Mouse (Mus musculus): Measurements from ENCODE around the gene Sult2b1. TPM values are rescaled to one million over a fixed set of nuclear protein-coding genes. Genes with fewer than 3 reads are reported as not detected.

Gene Sult2b1
- polyA plus RNA-seq, 1 experiment from 2014 or later, result 1.9 TPM

DNA sequence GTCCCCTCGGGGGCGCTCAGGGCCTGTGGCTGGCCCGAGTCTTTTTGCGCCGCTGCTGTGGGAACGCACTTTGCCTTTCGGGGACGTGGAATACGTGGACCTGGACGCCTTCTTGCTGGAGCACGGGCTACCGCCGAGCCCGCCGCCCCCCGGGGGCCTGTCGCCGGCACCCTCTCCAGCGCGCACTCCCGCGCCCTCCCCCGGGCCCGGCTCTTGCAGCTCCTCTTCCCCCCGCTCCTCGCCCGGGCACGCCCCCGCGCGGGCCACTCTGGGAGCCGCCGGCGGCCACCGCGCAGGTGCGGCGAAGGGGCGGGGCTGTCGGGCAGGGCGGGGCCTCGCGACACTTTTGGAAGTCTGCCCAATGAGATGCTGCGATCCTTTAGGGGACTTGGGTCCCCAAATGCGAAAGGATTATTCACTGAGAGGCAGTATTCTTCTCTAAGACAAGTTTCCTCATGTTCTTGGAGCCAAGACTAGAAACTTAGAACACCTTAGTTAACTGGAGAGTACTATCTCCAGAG, 77.7 kb downstream of the Sult2b1 start:
- Histone ChIP-seq H3K4me3 (ENCODE audit: low read depth, low read length) (peak overlapping the region; percentile 54), H3K27ac (ENCODE audit: low read depth, low read length) (peak overlapping the region; percentile 56; the same call in 1 of the 2 replicates), H3K4me2 (replicated peaks; ENCODE audit: low read depth, low read length) (peak overlapping the region; percentile 95), H3K27me3 (ENCODE audit: control insufficient read depth, insufficient read depth, low read length) (no peaks in the 10 kb centered on the region), H3K36me3 (ENCODE audit: control insufficient read depth, insufficient read depth, low read length) (peaks cover 3% of the 10 kb centered on the region; the same call in 1 of the 2 replicates), H3K4me1 (replicated peaks; ENCODE audit: control insufficient read depth, insufficient read depth, low read length) (peaks cover 41% of the 10 kb centered on the region), H3K9me3 (ENCODE audit: control insufficient read depth, low read length) (no peaks in the 10 kb centered on the region), H3K9ac (ENCODE audit: low read depth, low read length) (peak overlapping the region; percentile 66)
- under 1% methylated on average over 24 of the region's 45 CpGs for WGBS
- ATAC-seq (ENCODE audit: low FRiP score), result no peak
- peak; percentile 83 for DNase-seq (ENCODE audit: low spot score)

DNA sequence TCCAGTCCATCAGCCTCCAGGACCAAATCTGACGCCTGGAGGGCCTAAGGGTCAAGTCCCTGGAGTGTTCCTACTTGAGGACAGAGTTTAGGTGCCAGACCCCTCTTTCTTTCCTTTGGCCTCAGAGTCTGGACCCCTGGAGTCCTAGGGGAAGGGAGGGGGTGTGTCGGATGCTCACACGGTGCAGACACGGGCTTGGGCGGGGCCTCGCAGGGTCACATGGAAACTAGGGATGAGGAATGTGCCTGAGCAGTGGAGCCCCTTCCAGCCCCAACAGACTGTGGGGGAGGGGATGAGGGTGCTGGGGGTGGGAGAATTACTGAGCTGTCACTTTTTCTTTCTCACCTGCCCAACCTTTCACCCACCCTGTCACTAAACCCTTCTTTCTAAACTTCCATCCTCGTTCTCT, 78.6 kb downstream of the Sult2b1 start:
- Histone ChIP-seq H3K4me3 (ENCODE audit: low read depth, low read length) (peak overlapping the region; percentile 54), H3K4me2 (replicated peaks; ENCODE audit: low read depth, low read length) (peak overlapping the region; percentile 95), H3K36me3 (ENCODE audit: control insufficient read depth, insufficient read depth, low read length) (0 out of 2 replicates have a peak, but pooled peaks cover 2% of the 10 kb centered on the region), H3K9ac (ENCODE audit: low read depth, low read length) (peak overlapping the region; percentile 66), H3K27ac (ENCODE audit: low read depth, low read length) (no peak overlapping the region), H3K4me1 (replicated peaks; ENCODE audit: control insufficient read depth, insufficient read depth, low read length) (peaks cover 41% of the 10 kb centered on the region), H3K9me3 (ENCODE audit: control insufficient read depth, low read length) (no peaks in the 10 kb centered on the region), H3K27me3 (ENCODE audit: control insufficient read depth, insufficient read depth, low read length) (no peaks in the 10 kb centered on the region)
- WGBS, result 0% methylated on average over 7 of the region's 7 CpGs
- no peak for ATAC-seq (ENCODE audit: low FRiP score)
- peak; percentile 49 for DNase-seq (ENCODE audit: low spot score)

DNA sequence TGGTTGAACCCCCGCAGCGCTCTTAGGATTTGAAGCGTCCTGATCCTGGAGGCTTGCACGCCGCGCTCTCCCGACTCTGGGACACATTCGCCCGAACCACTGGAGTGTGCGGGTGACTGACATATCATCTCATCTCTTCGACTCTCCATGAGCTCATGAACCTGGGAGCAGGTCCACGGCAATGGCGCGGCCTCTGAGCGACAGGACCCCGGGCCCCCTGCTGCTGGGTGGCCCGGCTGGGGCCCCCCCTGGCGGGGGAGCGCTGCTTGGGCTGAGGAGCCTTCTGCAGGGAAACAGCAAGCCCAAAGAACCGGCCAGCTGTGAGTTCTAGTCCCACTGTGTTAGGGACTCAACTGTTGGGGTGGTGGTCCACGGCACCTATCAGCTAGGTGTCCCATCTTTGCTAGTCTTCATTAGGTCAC, 79.0 kb downstream of the Sult2b1 start:
- DNase-seq (ENCODE audit: low spot score), result no peak
- H3K27ac ChIP-seq (ENCODE audit: low read depth, low read length), result peak overlapping the region; percentile 56; the same call in 1 of the 2 replicates
- H3K4me3 ChIP-seq (ENCODE audit: low read depth, low read length), result peak overlapping the region; percentile 54
- peak overlapping the region; percentile 95 for H3K4me2 ChIP-seq (replicated peaks; ENCODE audit: low read depth, low read length)
- 0 out of 2 replicates have a peak, but pooled peaks have one; percentile 0 for ATAC-seq (ENCODE audit: low FRiP score)
- peaks cover 2% of the 10 kb centered on the region for H3K27me3 ChIP-seq (ENCODE audit: control insufficient read depth, insufficient read depth, low read length)
- no peaks in the 10 kb centered on the region for H3K9me3 ChIP-seq (ENCODE audit: control insufficient read depth, low read length)
- no peaks in the 10 kb centered on the region for H3K36me3 ChIP-seq (ENCODE audit: control insufficient read depth, insufficient read depth, low read length)
- H3K9ac ChIP-seq (ENCODE audit: low read depth, low read length), result peak overlapping the region; percentile 38; the same call in 1 of the 2 replicates
- peaks cover 43% of the 10 kb centered on the region for H3K4me1 ChIP-seq (replicated peaks; ENCODE audit: control insufficient read depth, insufficient read depth, low read length)
- under 1% methylated on average over 21 of the region's 21 CpGs for WGBS

DNA sequence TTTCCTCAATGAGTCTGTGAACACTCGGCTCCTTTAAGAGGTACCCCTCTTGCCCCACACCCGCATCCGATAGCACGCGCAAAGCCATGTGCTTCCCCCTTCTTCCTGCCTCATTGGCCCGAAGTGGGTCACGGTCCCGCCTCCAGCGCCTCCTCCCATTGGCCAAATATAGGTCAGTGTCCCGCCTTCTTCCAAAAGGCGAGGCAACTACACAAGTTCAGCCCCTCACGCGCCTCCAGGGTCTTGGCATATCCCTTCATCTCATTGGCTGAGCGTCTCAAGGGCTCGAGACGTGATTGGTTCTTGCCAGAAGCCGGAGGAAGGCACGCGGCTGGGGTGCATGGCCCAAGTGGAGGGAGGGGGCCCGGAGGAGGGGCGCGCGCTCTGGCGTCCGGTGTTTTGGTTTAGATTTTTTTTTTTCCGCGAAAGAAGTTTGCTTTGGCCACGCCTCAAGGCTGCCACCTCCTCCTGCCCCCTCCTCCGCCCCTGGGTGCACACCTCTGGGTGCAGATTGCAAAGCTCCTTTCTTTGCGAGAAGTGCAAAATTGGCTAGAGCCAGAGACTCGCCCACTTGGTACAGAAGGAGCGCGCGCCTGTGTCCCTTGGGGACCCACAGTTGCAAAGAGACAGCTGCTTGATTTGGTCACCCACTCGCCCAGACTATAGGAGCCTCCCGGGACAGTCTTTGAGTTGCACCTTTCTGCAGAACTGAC, 79.6 kb downstream of the Sult2b1 start, which contains the start of gene Dbp:
Dbp (plus strand) TSS at position 359 of the 713 bp plus-strand sequence.
- ATAC-seq (ENCODE audit: low FRiP score), result peak; percentile 83
- Histone ChIP-seq H3K27ac (ENCODE audit: low read depth, low read length) (peak within 1 kb of the TSS; percentile 81), H3K36me3 (ENCODE audit: control insufficient read depth, insufficient read depth, low read length) (no peaks in the 10 kb centered on the region), H3K4me2 (replicated peaks; ENCODE audit: low read depth, low read length) (peak within 1 kb of the TSS; percentile 95), H3K4me1 (replicated peaks; ENCODE audit: control insufficient read depth, insufficient read depth, low read length) (peaks cover 46% of the 10 kb centered on the region), H3K9ac (ENCODE audit: low read depth, low read length) (peak within 1 kb of the TSS; percentile 50; the same call in 1 of the 2 replicates), H3K9me3 (ENCODE audit: control insufficient read depth, low read length) (no peaks in the 10 kb centered on the region), H3K27me3 (ENCODE audit: control insufficient read depth, insufficient read depth, low read length) (peaks cover 7% of the 10 kb centered on the region), H3K4me3 (ENCODE audit: low read depth, low read length) (peak within 1 kb of the TSS; percentile 54)
- WGBS, result under 1% methylated on average over 35 of the region's 36 CpGs
- DNase-seq (ENCODE audit: low spot score), result peak; percentile 98

DNA sequence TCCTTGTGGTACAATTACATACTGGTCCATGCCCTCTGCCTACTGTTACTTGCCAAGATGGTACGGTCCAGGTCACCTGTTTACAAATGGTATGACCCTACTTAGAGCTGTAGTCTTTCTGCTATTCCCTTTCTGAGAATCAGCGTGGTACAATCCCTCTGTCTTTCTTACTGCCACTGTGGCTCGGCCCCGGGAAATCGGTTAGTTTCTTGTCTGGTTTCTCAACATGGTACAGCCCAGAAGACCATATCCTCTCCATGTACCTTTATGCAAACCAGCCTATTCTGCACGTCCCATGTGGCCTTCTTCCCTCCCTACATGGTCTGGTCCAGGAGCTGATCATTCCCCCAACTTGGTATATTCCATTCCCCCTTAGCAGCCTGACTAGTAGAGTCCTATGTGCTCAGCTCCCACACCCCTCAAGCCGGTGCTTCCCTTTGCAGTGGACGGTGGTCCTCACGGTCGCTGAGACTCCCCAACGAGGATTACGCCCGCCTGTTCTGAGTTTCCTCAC, 80.4 kb downstream of the Sult2b1 start:
- WGBS, result 1% methylated on average over 13 of the region's 13 CpGs

DNA sequence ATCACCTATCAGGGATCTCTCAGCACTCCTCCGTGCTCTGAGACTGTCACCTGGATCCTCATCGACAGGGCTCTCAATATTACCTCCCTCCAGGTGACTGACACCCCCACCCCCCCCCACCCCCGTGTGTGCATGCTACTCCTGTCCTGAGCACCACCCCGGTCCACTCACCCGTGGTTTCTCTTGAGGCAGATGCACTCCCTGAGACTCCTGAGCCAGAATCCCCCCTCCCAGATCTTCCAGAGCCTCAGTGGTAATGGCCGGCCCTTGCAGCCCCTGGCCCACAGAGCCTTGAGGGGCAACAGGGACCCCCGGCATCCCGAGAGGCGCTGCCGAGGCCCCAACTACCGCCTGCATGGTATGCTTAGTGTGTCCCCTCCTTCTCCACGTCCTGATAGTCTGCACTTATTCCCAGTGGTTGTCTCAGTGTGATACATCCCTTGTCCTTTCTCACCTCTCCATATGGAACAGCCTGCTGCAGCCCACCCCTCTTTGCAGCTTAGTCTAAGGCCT, 80.9 kb downstream of the Sult2b1 start:
- 45% methylated on average over 12 of the region's 12 CpGs for WGBS
- peak overlapping the region; percentile 39 for H3K4me3 ChIP-seq (ENCODE audit: low read depth, low read length)
- no peak for ATAC-seq (ENCODE audit: low FRiP score)
- DNase-seq (ENCODE audit: low spot score), result no peak
- peak overlapping the region; percentile 81 for H3K27ac ChIP-seq (ENCODE audit: low read depth, low read length)
- no peaks in the 10 kb centered on the region for H3K9me3 ChIP-seq (ENCODE audit: control insufficient read depth, low read length)
- H3K9ac ChIP-seq (ENCODE audit: low read depth, low read length), result peak overlapping the region; percentile 50; the same call in 1 of the 2 replicates
- peaks cover 35% of the 10 kb centered on the region for H3K4me1 ChIP-seq (replicated peaks; ENCODE audit: control insufficient read depth, insufficient read depth, low read length)
- H3K36me3 ChIP-seq (ENCODE audit: control insufficient read depth, insufficient read depth, low read length), result no peaks in the 10 kb centered on the region
- peak overlapping the region; percentile 95 for H3K4me2 ChIP-seq (replicated peaks; ENCODE audit: low read depth, low read length)
- peaks cover 18% of the 10 kb centered on the region for H3K27me3 ChIP-seq (ENCODE audit: control insufficient read depth, insufficient read depth, low read length)

More for the DNA sequence above, 80.4 kb downstream of the Sult2b1 start:
- H3K4me3 ChIP-seq (ENCODE audit: low read depth, low read length), result peak overlapping the region; percentile 39
- no peaks in the 10 kb centered on the region for H3K9me3 ChIP-seq (ENCODE audit: control insufficient read depth, low read length)
- peak; percentile 62 for ATAC-seq (ENCODE audit: low FRiP score)
- peaks cover 39% of the 10 kb centered on the region for H3K4me1 ChIP-seq (replicated peaks; ENCODE audit: control insufficient read depth, insufficient read depth, low read length)
- peak overlapping the region; percentile 81 for H3K27ac ChIP-seq (ENCODE audit: low read depth, low read length)
- peak; percentile 80 for DNase-seq (ENCODE audit: low spot score)
- peak overlapping the region; percentile 95 for H3K4me2 ChIP-seq (replicated peaks; ENCODE audit: low read depth, low read length)
- no peaks in the 10 kb centered on the region for H3K36me3 ChIP-seq (ENCODE audit: control insufficient read depth, insufficient read depth, low read length)
- peaks cover 13% of the 10 kb centered on the region for H3K27me3 ChIP-seq (ENCODE audit: control insufficient read depth, insufficient read depth, low read length)
- peak overlapping the region; percentile 50; the same call in 1 of the 2 replicates for H3K9ac ChIP-seq (ENCODE audit: low read depth, low read length)

DNA sequence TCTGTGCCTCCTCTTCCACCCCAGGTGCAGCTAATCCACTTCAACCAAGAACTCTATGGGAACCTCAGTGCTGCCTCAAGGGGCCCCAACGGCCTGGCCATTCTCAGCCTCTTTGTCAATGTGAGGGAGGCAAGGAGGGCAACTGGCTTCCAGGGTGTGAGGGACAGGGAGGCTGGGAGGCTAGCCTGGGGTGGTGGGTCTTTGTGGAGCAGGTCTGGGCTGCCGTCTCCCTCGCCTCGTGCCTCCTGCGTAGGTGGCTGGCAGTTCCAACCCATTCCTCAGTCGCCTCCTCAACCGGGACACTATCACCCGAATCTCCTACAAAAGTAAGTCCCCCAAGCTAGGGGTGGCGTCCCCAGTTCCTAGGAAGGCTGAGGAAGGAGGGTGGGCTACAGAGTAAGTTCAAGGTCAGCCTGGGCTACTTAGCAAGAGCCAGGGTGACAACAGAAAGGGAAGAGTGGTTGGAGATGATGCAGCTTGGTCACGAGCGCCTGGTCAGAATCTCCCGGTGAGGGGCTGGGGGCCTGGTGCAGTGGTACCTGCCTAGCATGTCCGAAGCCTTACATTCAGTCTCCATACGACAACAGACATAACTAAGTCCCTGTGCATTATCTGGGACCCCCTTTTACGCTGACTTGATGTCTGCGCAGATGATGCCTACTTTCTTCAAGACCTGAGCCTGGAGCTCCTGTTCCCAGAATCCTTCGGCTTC, 81.5 kb downstream of the Sult2b1 start:
- Histone ChIP-seq H3K4me2 (replicated peaks; ENCODE audit: low read depth, low read length) (no peak overlapping the region), H3K27me3 (ENCODE audit: control insufficient read depth, insufficient read depth, low read length) (peaks cover 20% of the 10 kb centered on the region), H3K27ac (ENCODE audit: low read depth, low read length) (no peak overlapping the region), H3K9ac (ENCODE audit: low read depth, low read length) (no peak overlapping the region), H3K4me1 (replicated peaks; ENCODE audit: control insufficient read depth, insufficient read depth, low read length) (peaks cover 30% of the 10 kb centered on the region), H3K4me3 (ENCODE audit: low read depth, low read length) (no peak overlapping the region), H3K36me3 (ENCODE audit: control insufficient read depth, insufficient read depth, low read length) (no peaks in the 10 kb centered on the region), H3K9me3 (ENCODE audit: control insufficient read depth, low read length) (no peaks in the 10 kb centered on the region)
- ATAC-seq (ENCODE audit: low FRiP score) (no peak), DNase-seq (ENCODE audit: low spot score) (no peak)
- 89% methylated on average over 17 of the region's 17 CpGs for WGBS

DNA sequence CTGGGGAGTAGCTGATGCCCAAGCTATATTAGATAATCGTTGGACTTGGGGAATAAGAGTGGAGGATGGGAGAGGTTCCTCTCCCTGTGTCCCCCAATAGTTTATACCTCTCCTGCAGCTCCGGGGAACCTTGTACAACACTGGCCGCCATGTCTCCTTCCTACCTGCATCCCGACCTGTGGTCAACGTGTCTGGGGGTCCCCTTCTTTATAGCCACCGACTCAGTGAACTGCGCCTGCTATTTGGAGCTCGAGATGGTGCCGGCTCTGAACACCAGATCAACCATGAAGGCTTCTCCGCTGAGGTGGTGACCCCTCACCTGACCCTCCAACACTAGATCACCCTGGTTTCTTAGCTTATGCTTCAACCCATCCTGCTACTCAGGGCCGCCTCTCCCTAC, 82.2 kb downstream of the Sult2b1 start:
- DNase-seq (ENCODE audit: low spot score) (no peak), ATAC-seq (ENCODE audit: low FRiP score) (no peak)
- Histone ChIP-seq H3K4me1 (replicated peaks; ENCODE audit: control insufficient read depth, insufficient read depth, low read length) (peaks cover 24% of the 10 kb centered on the region), H3K36me3 (ENCODE audit: control insufficient read depth, insufficient read depth, low read length) (no peaks in the 10 kb centered on the region), H3K27me3 (ENCODE audit: control insufficient read depth, insufficient read depth, low read length) (peaks cover 20% of the 10 kb centered on the region), H3K4me3 (ENCODE audit: low read depth, low read length) (no peak overlapping the region), H3K9me3 (ENCODE audit: control insufficient read depth, low read length) (no peaks in the 10 kb centered on the region), H3K4me2 (replicated peaks; ENCODE audit: low read depth, low read length) (no peak overlapping the region), H3K9ac (ENCODE audit: low read depth, low read length) (no peak overlapping the region), H3K27ac (ENCODE audit: low read depth, low read length) (no peak overlapping the region)
- WGBS, result 90% methylated on average over 11 of the region's 11 CpGs
